Mouse (Mus musculus): ENCODE measurements around the gene Klhl36. TPM values are rescaled to one million over a fixed set of nuclear protein-coding genes. Genes with fewer than 3 reads are reported as not detected.

The Klhl36 gene
- total RNA-seq, 1 experiment, result 3.6 TPM

DNA sequence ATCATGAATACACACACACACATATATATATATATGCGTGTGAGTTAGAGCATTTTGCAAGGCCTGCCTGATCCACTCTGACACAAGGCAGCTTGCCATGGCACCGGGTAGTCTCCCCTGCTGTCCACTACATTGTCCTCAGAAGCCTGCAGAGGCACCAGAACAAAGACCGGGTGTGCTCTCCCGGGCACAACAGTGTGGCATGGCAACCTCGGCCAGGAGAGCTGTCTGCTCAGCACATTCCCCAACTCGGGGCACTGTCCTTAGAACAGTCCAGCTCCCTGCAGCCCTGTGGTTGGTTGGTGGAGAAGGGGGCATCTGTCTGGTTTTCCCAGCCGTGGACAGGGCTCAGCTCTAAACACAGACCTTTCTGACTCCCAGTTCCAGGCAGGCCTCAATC lies 42.8 kb upstream of the Klhl36 start:
- no peaks in the 10 kb centered on the region for H3K36me3 ChIP-seq (ENCODE audit: control insufficient read depth, insufficient read depth, low read length, poor library complexity, severe bottlenecking)
- no peak overlapping the region for H3K4me3 ChIP-seq (ENCODE audit: insufficient read depth in 1 of 2, low read depth in 1 of 2, low read length in 2 of 2, poor library complexity in 1 of 2, severe bottlenecking in 1 of 2)
- H3K27ac ChIP-seq (ENCODE audit: insufficient read depth, low read depth, low read length, poor library complexity, severe bottlenecking), result no peak overlapping the region
- no peak overlapping the region for H3K9ac ChIP-seq (ENCODE audit: insufficient read depth, low read depth, low read length, poor library complexity, severe bottlenecking)
- no peak for DNase-seq (ENCODE audit: low read depth, low spot score)
- TF ChIP-seq CHD2 (IDR thresholded peaks at IDR 0.05; ENCODE audit: low read depth, low read length), result no peak
- no peak for TF ChIP-seq MAFK (IDR thresholded peaks at IDR 0.05; ENCODE audit: insufficient read depth, low read depth, low read length)
- TF ChIP-seq ZNF384 (IDR thresholded peaks at IDR 0.05; ENCODE audit: low read depth, low read length), result no peak
- no peak for TF ChIP-seq ZC3H11A (IDR thresholded peaks at IDR 0.05; ENCODE audit: borderline replicate concordance, low read depth, low read length)
- TF ChIP-seq HCFC1 (IDR thresholded peaks at IDR 0.05; ENCODE audit: borderline replicate concordance, insufficient read depth, low read length), result no peak
- H3K9me3 ChIP-seq (ENCODE audit: control insufficient read depth, insufficient read depth, low read depth, low read length), result no peaks in the 10 kb centered on the region
- H3K4me1 ChIP-seq (ENCODE audit: control insufficient read depth in 2 of 2, insufficient read depth in 2 of 2, low read length in 2 of 2, poor library complexity in 1 of 2), result peaks cover 5 to 7% of the 10 kb centered on the region in 2 experiments
- in situ Hi-C loops (cut with MboI; ENCODE audit: low sequenced_read_pairs in 2 of 2, unreplicated experiment in 2 of 2), result no loop called here

DNA sequence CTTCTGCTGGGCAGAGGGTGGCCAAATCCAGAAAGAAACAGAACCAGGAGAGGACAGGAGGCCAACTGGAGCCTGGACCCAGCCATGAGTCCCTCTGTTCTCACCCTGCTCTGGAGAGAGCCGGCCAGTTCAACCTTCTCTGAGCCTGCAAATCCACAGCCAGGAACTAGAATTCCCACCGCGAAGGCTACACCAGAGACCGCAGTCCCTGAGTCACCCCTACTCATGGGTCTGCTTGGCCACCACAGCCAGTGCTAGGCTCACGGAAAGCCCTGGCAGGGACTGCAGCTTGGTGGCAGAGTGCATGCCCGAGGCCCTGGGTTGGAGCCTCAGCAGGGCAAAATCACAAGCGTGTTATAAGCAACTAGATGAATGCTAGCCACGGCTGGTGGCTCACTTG lies 42.1 kb upstream of the Klhl36 start:
- TF ChIP-seq CHD2 (IDR thresholded peaks at IDR 0.05; ENCODE audit: low read depth, low read length), result no peak
- TF ChIP-seq HCFC1 (IDR thresholded peaks at IDR 0.05; ENCODE audit: borderline replicate concordance, insufficient read depth, low read length), result no peak
- no peak for TF ChIP-seq MAFK (IDR thresholded peaks at IDR 0.05; ENCODE audit: insufficient read depth, low read depth, low read length)
- no peak for TF ChIP-seq ZC3H11A (IDR thresholded peaks at IDR 0.05; ENCODE audit: borderline replicate concordance, low read depth, low read length)
- TF ChIP-seq ZNF384 (IDR thresholded peaks at IDR 0.05; ENCODE audit: low read depth, low read length), result no peak
- no peak overlapping the region for H3K4me3 ChIP-seq (ENCODE audit: insufficient read depth in 1 of 2, low read depth in 1 of 2, low read length in 2 of 2, poor library complexity in 1 of 2, severe bottlenecking in 1 of 2)
- peaks cover 5 to 7% of the 10 kb centered on the region in 2 experiments for H3K4me1 ChIP-seq (ENCODE audit: control insufficient read depth in 2 of 2, insufficient read depth in 2 of 2, low read length in 2 of 2, poor library complexity in 1 of 2)
- no peak overlapping the region for H3K9ac ChIP-seq (ENCODE audit: insufficient read depth, low read depth, low read length, poor library complexity, severe bottlenecking)
- H3K9me3 ChIP-seq (ENCODE audit: control insufficient read depth, insufficient read depth, low read depth, low read length), result no peaks in the 10 kb centered on the region
- H3K36me3 ChIP-seq (ENCODE audit: control insufficient read depth, insufficient read depth, low read length, poor library complexity, severe bottlenecking), result no peaks in the 10 kb centered on the region
- no peak overlapping the region for H3K27ac ChIP-seq (ENCODE audit: insufficient read depth, low read depth, low read length, poor library complexity, severe bottlenecking)
- in situ Hi-C loops (cut with MboI; ENCODE audit: low sequenced_read_pairs in 2 of 2, unreplicated experiment in 2 of 2), result no loop called here
- no peak for DNase-seq (ENCODE audit: low read depth, low spot score)

DNA sequence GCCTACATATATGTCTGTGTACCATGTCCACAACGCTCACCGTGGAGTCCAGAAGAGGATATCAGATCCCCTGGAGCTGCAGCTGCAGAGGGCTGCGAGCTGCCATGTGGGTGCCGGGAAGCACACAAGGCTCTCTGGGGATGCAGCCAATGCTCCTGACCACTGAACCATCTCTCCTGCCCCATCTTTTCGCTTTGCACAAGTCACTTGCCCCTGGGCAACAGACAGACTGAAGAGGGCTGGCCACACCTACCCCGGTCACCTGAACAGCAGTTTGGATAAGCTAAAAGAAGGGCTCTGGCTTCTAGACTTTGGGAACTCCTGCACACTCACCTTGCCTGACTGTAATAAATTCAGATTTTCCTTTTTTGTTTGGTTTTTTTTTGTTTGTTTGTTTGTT lies 40.4 kb upstream of the Klhl36 start:
- DNase-seq (ENCODE audit: low read depth, low spot score), result no peak
- Histone ChIP-seq H3K27ac (ENCODE audit: insufficient read depth, low read depth, low read length, poor library complexity, severe bottlenecking) (no peak overlapping the region), H3K9ac (ENCODE audit: insufficient read depth, low read depth, low read length, poor library complexity, severe bottlenecking) (no peak overlapping the region), H3K4me1 (ENCODE audit: control insufficient read depth in 2 of 2, insufficient read depth in 2 of 2, low read length in 2 of 2, poor library complexity in 1 of 2) (peaks cover 5 to 10% of the 10 kb centered on the region in 2 experiments), H3K4me3 (ENCODE audit: insufficient read depth in 1 of 2, low read depth in 1 of 2, low read length in 2 of 2, poor library complexity in 1 of 2, severe bottlenecking in 1 of 2) (no peak overlapping the region), H3K36me3 (ENCODE audit: control insufficient read depth, insufficient read depth, low read length, poor library complexity, severe bottlenecking) (no peaks in the 10 kb centered on the region), H3K9me3 (ENCODE audit: control insufficient read depth, insufficient read depth, low read depth, low read length) (no peaks in the 10 kb centered on the region)
- in situ Hi-C loops (cut with MboI; ENCODE audit: low sequenced_read_pairs in 2 of 2, unreplicated experiment in 2 of 2), result no loop called here
- TF ChIP-seq MAFK (IDR thresholded peaks at IDR 0.05; ENCODE audit: insufficient read depth, low read depth, low read length) (no peak), CHD2 (IDR thresholded peaks at IDR 0.05; ENCODE audit: low read depth, low read length) (no peak), ZNF384 (IDR thresholded peaks at IDR 0.05; ENCODE audit: low read depth, low read length) (no peak), ZC3H11A (IDR thresholded peaks at IDR 0.05; ENCODE audit: borderline replicate concordance, low read depth, low read length) (no peak), HCFC1 (IDR thresholded peaks at IDR 0.05; ENCODE audit: borderline replicate concordance, insufficient read depth, low read length) (no peak)

DNA sequence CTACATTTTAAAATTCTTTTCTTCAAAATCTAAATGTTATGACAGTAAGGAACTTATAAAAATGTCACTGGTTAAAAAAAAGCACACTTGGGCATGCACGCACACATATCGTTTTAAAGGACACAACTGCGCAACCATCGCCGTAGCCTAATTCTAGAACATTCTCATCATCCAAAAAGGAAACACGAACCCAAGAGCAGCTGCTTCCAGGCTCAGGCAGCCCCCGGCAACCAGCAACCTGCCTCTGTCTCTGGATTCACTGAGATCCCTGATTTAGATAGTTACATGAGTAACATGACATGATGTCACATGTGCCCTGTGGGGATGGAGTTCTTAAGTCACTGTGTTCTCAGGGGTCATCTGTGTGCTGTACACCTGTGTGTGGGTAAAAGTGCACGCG lies 38.8 kb upstream of the Klhl36 start:
- Histone ChIP-seq H3K4me1 (ENCODE audit: control insufficient read depth in 2 of 2, insufficient read depth in 2 of 2, low read length in 2 of 2, poor library complexity in 1 of 2) (peaks cover 2 to 6% of the 10 kb centered on the region in 2 experiments; a peak in 3 of 4 replicates), H3K36me3 (ENCODE audit: control insufficient read depth, insufficient read depth, low read length, poor library complexity, severe bottlenecking) (no peaks in the 10 kb centered on the region), H3K27ac (ENCODE audit: insufficient read depth, low read depth, low read length, poor library complexity, severe bottlenecking) (no peak overlapping the region), H3K4me3 (ENCODE audit: insufficient read depth in 1 of 2, low read depth in 1 of 2, low read length in 2 of 2, poor library complexity in 1 of 2, severe bottlenecking in 1 of 2) (no peak overlapping the region), H3K9ac (ENCODE audit: insufficient read depth, low read depth, low read length, poor library complexity, severe bottlenecking) (no peak overlapping the region), H3K9me3 (ENCODE audit: control insufficient read depth, insufficient read depth, low read depth, low read length) (no peaks in the 10 kb centered on the region)
- in situ Hi-C loops (cut with MboI; ENCODE audit: low sequenced_read_pairs in 2 of 2, unreplicated experiment in 2 of 2), result no loop called here
- TF ChIP-seq ZNF384 (IDR thresholded peaks at IDR 0.05; ENCODE audit: low read depth, low read length) (no peak), MAFK (IDR thresholded peaks at IDR 0.05; ENCODE audit: insufficient read depth, low read depth, low read length) (no peak), HCFC1 (IDR thresholded peaks at IDR 0.05; ENCODE audit: borderline replicate concordance, insufficient read depth, low read length) (no peak), CHD2 (IDR thresholded peaks at IDR 0.05; ENCODE audit: low read depth, low read length) (no peak), ZC3H11A (IDR thresholded peaks at IDR 0.05; ENCODE audit: borderline replicate concordance, low read depth, low read length) (no peak)
- no peak for DNase-seq (ENCODE audit: low read depth, low spot score)

DNA sequence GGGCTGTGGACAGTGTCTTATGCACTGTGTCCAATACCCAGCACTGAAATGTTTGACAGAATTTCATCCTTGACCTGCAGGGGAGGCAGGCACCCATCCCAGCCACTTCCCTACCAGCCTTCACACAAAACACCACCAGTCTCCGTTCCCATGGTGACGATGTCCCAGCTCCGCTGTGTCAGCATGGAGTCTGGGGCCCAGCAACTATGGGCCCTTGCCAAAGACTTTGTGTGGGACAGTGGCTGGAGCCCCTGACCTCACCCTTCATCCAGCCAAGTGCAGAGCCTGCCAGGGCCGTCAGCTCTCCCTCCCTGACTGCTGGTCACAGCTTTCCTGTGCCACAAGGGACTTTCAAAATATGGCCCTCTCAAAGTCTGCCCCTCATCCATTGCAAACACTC lies 38.0 kb upstream of the Klhl36 start:
- in situ Hi-C loops (cut with MboI; ENCODE audit: low sequenced_read_pairs in 2 of 2, unreplicated experiment in 2 of 2), result no loop called here

More for the DNA sequence above, 38.0 kb upstream of the Klhl36 start:
- Histone ChIP-seq H3K9ac (ENCODE audit: insufficient read depth, low read depth, low read length, poor library complexity, severe bottlenecking) (no peak overlapping the region), H3K4me1 (ENCODE audit: control insufficient read depth in 2 of 2, insufficient read depth in 2 of 2, low read length in 2 of 2, poor library complexity in 1 of 2) (peaks cover 2 to 8% of the 10 kb centered on the region in 2 experiments; a peak in 3 of 4 replicates), H3K4me3 (ENCODE audit: insufficient read depth in 1 of 2, low read depth in 1 of 2, low read length in 2 of 2, poor library complexity in 1 of 2, severe bottlenecking in 1 of 2) (no peak overlapping the region), H3K9me3 (ENCODE audit: control insufficient read depth, insufficient read depth, low read depth, low read length) (no peaks in the 10 kb centered on the region), H3K36me3 (ENCODE audit: control insufficient read depth, insufficient read depth, low read length, poor library complexity, severe bottlenecking) (no peaks in the 10 kb centered on the region), H3K27ac (ENCODE audit: insufficient read depth, low read depth, low read length, poor library complexity, severe bottlenecking) (no peak overlapping the region)
- no peak for DNase-seq (ENCODE audit: low read depth, low spot score)
- TF ChIP-seq ZC3H11A (IDR thresholded peaks at IDR 0.05; ENCODE audit: borderline replicate concordance, low read depth, low read length) (no peak), HCFC1 (IDR thresholded peaks at IDR 0.05; ENCODE audit: borderline replicate concordance, insufficient read depth, low read length) (no peak), MAFK (IDR thresholded peaks at IDR 0.05; ENCODE audit: insufficient read depth, low read depth, low read length) (no peak), CHD2 (IDR thresholded peaks at IDR 0.05; ENCODE audit: low read depth, low read length) (no peak), ZNF384 (IDR thresholded peaks at IDR 0.05; ENCODE audit: low read depth, low read length) (no peak)
